Mouse (Mus musculus): Measurements from ENCODE around the gene Olfr1424. TPM values are rescaled to one million over a fixed set of nuclear protein-coding genes. Genes with fewer than 3 reads are reported as not detected.

Gene Olfr1424
- polyA plus RNA-seq, 1 experiment from 2014 or later = not detected

GRCm38 (mm10) chr19:12010916-12011559 is 51.4 kb downstream of the Olfr1424 start:
- H3K27me3 ChIP-seq (ENCODE audit: control insufficient read depth, insufficient read depth, low read length) = no peaks in the 10 kb centered on the region
- WGBS = under 1% methylated on average over 26 of the region's 26 CpGs
- no peaks in the 10 kb centered on the region for H3K9me3 ChIP-seq (ENCODE audit: control insufficient read depth, low read length)
- ATAC-seq (ENCODE audit: low FRiP score, low TSS enrichment) (peak; percentile 43), DNase-seq (ENCODE audit: low spot score) (peak; percentile 74)
- no peaks in the 10 kb centered on the region for H3K4me1 ChIP-seq (replicated peaks; ENCODE audit: control insufficient read depth, insufficient read depth)
- peak overlapping the region; percentile 73 for H3K9ac ChIP-seq (ENCODE audit: low read length)
- peak overlapping the region; percentile 53 for H3K4me3 ChIP-seq (ENCODE audit: low read depth, low read length)
- H3K4me2 ChIP-seq (replicated peaks; ENCODE audit: low read depth) = peak overlapping the region; percentile 77
- H3K36me3 ChIP-seq (ENCODE audit: control insufficient read depth, insufficient read depth, low read length) = no peaks in the 10 kb centered on the region
- TF ChIP-seq CTCF (IDR thresholded peaks at IDR 0.05; ENCODE audit: low read depth) = no peak
- TF ChIP-seq EP300 (optimal IDR thresholded peaks at IDR 0.05) = peak; percentile 71
- H3K27ac ChIP-seq (replicated peaks) = peak overlapping the region; percentile 93

- ATAC-seq (ENCODE audit: low FRiP score, low TSS enrichment) (peak; percentile 67), DNase-seq (ENCODE audit: low spot score) (peak; percentile 84)
- H3K4me2 ChIP-seq (replicated peaks; ENCODE audit: low read depth) = peak overlapping the region; percentile 77
- H3K9me3 ChIP-seq (ENCODE audit: control insufficient read depth, low read length) = no peaks in the 10 kb centered on the region
- H3K4me3 ChIP-seq (ENCODE audit: low read depth, low read length) = peak overlapping the region; percentile 53
- no peaks in the 10 kb centered on the region for H3K36me3 ChIP-seq (ENCODE audit: control insufficient read depth, insufficient read depth, low read length)
- TF ChIP-seq EP300 (optimal IDR thresholded peaks at IDR 0.05) (no peak), CTCF (IDR thresholded peaks at IDR 0.05; ENCODE audit: low read depth) (no peak)
- peak overlapping the region; percentile 93 for H3K27ac ChIP-seq (replicated peaks)
- WGBS = under 1% methylated on average over 24 of the region's 24 CpGs
- H3K27me3 ChIP-seq (ENCODE audit: control insufficient read depth, insufficient read depth, low read length) = no peaks in the 10 kb centered on the region
- no peaks in the 10 kb centered on the region for H3K4me1 ChIP-seq (replicated peaks; ENCODE audit: control insufficient read depth, insufficient read depth)
- H3K9ac ChIP-seq (ENCODE audit: low read length) = peak overlapping the region; percentile 73
Measured at GRCm38 (mm10) chr19:12010281-12010771, 52.2 kb downstream of the Olfr1424 start.

- Histone ChIP-seq H3K9ac (ENCODE audit: low read length) (peak overlapping the region; percentile 73), H3K27ac (replicated peaks) (peak overlapping the region; percentile 93), H3K9me3 (ENCODE audit: control insufficient read depth, low read length) (no peaks in the 10 kb centered on the region), H3K4me3 (ENCODE audit: low read depth, low read length) (peak overlapping the region; percentile 53), H3K36me3 (ENCODE audit: control insufficient read depth, insufficient read depth, low read length) (no peaks in the 10 kb centered on the region), H3K27me3 (ENCODE audit: control insufficient read depth, insufficient read depth, low read length) (no peaks in the 10 kb centered on the region), H3K4me2 (replicated peaks; ENCODE audit: low read depth) (peak overlapping the region; percentile 77), H3K4me1 (replicated peaks; ENCODE audit: control insufficient read depth, insufficient read depth) (no peaks in the 10 kb centered on the region)
- 2% methylated on average over 24 of the region's 24 CpGs for WGBS
- DNase-seq (ENCODE audit: low spot score) = peak; percentile 59
- no peak for ATAC-seq (ENCODE audit: low FRiP score, low TSS enrichment)
- TF ChIP-seq EP300 (optimal IDR thresholded peaks at IDR 0.05) (no peak), CTCF (IDR thresholded peaks at IDR 0.05; ENCODE audit: low read depth) (no peak)
Measured at GRCm38 (mm10) chr19:12009501-12010280, 52.8 kb downstream of the Olfr1424 start.

Other genes starting within 250 kb of the Olfr1424 start
- 17.9 and 18.7 TPM in 2 replicates for gene Stx3, start 243.3 kb downstream of the Olfr1424 start, polyA plus RNA-seq (2015; fragmentation: Nextera tagmentation; extraction: Ambion mirVana)
- gene Olfr1417, start 223.5 kb downstream of the Olfr1424 start, polyA plus RNA-seq (2015; fragmentation: Nextera tagmentation; extraction: Ambion mirVana) = not detected in 2 replicates
- not detected in 2 replicates for gene Olfr1418, start 201.6 kb downstream of the Olfr1424 start, polyA plus RNA-seq (2015; fragmentation: Nextera tagmentation; extraction: Ambion mirVana)
- not detected in 2 replicates for gene Olfr1419, start 187.6 kb downstream of the Olfr1424 start, polyA plus RNA-seq (2015; fragmentation: Nextera tagmentation; extraction: Ambion mirVana)
- gene Olfr1420, start 176.1 kb downstream of the Olfr1424 start, polyA plus RNA-seq (2015; fragmentation: Nextera tagmentation; extraction: Ambion mirVana) = 0.06 and 0.08 TPM in 2 replicates
- 5.7 and 6.6 TPM in 2 replicates for gene Patl1, start 150.3 kb downstream of the Olfr1424 start, polyA plus RNA-seq (2015; fragmentation: Nextera tagmentation; extraction: Ambion mirVana)
- 4.3 and 4.5 TPM in 2 replicates for gene Osbp, start 96.7 kb downstream of the Olfr1424 start, polyA plus RNA-seq (2015; fragmentation: Nextera tagmentation; extraction: Ambion mirVana)
- not detected in 2 replicates for gene Olfr1423, start 21.4 kb downstream of the Olfr1424 start, polyA plus RNA-seq (2015; fragmentation: Nextera tagmentation; extraction: Ambion mirVana)
- gene Olfr1425, start 15.0 kb upstream of the Olfr1424 start, polyA plus RNA-seq (2015; fragmentation: Nextera tagmentation; extraction: Ambion mirVana) = not detected in 2 replicates
- not detected in 2 replicates for gene Olfr1426, start 29.3 kb upstream of the Olfr1424 start, polyA plus RNA-seq (2015; fragmentation: Nextera tagmentation; extraction: Ambion mirVana)
- not detected in 2 replicates for gene Olfr1427, start 40.7 kb upstream of the Olfr1424 start, polyA plus RNA-seq (2015; fragmentation: Nextera tagmentation; extraction: Ambion mirVana)
- not detected in 2 replicates for gene Olfr1428, start 53.2 kb upstream of the Olfr1424 start, polyA plus RNA-seq (2015; fragmentation: Nextera tagmentation; extraction: Ambion mirVana)
- gene Olfr76, start 60.5 kb upstream of the Olfr1424 start, polyA plus RNA-seq (2015; fragmentation: Nextera tagmentation; extraction: Ambion mirVana) = not detected in 2 replicates
- not detected in 2 replicates for gene Olfr1555-ps1, start 107.4 kb upstream of the Olfr1424 start, polyA plus RNA-seq (2015; fragmentation: Nextera tagmentation; extraction: Ambion mirVana)
- gene Olfr1431, start 138.0 kb upstream of the Olfr1424 start, polyA plus RNA-seq (2015; fragmentation: Nextera tagmentation; extraction: Ambion mirVana) = not detected in 2 replicates
- gene Olfr1432, start 169.9 kb upstream of the Olfr1424 start, polyA plus RNA-seq (2015; fragmentation: Nextera tagmentation; extraction: Ambion mirVana) = not detected in 2 replicates
- gene Olfr262, start 179.0 kb upstream of the Olfr1424 start, polyA plus RNA-seq (2015; fragmentation: Nextera tagmentation; extraction: Ambion mirVana) = not detected in 2 replicates
- gene Olfr235, start 198.3 kb upstream of the Olfr1424 start, polyA plus RNA-seq (2015; fragmentation: Nextera tagmentation; extraction: Ambion mirVana) = not detected in 2 replicates
- gene Olfr1434, start 217.2 kb upstream of the Olfr1424 start, polyA plus RNA-seq (2015; fragmentation: Nextera tagmentation; extraction: Ambion mirVana) = not detected in 2 replicates
- not detected in 2 replicates for gene Olfr1436, start 236.4 kb upstream of the Olfr1424 start, polyA plus RNA-seq (2015; fragmentation: Nextera tagmentation; extraction: Ambion mirVana)